19 mouse cellular contexts compared by ENCODE assay signal in genomic region chr8:8441568-8441967, GRCm38 (mm10).
DNase-seq lines count a peak whose midpoint lies in the region; ATAC-seq lines count a peak whose summit lies in the region.
"Had no signal": no experiment of that assay in that cellular context is flagged by ENCODE, and none has a peak within 500 bp of the region (broad histone marks: within the 10 kb centered on the region; RNA-seq: fewer than 3 reads in every experiment).

No protein-coding gene starts in this region.

- ATAC-seq in heart, embryonic 11.5 days (replicated peaks; ENCODE audit: insufficient number of reproducible peaks, low FRiP score, low TSS enrichment): 0 out of 2 replicates have a peak, but pooled peaks have one; percentile 31
- peak; percentile 83 for ATAC-seq in heart, embryonic 15.5 days (replicated peaks; ENCODE audit: insufficient number of reproducible peaks, insufficient read depth, low FRiP score, low read depth)
- no peak for ATAC-seq in neural tube, embryonic 15.5 days (ENCODE audit: low FRiP score)
- ATAC-seq: CD4-positive, CD25-positive, alpha-beta regulatory T cell, adult 4 months; forebrain, embryonic 15.5 days; intestine, embryonic 16.5 days had no signal

- H3K9ac ChIP-seq in heart, embryonic 11.5 days (ENCODE audit: low read depth, low read length): no peak overlapping the region
- no peak overlapping the region for H3K9ac ChIP-seq in heart, embryonic 15.5 days
- no peak overlapping the region for H3K9ac ChIP-seq in neural tube, embryonic 15.5 days (replicated peaks)
- H3K9ac ChIP-seq: embryonic facial prominence, embryonic 12.5 days; forebrain, embryonic 15.5 days; hindbrain, embryonic 15.5 days had no signal

- intact Hi-C loops in heart, postnatal 36 days (cut with DNase I): no loop called here

- no peaks in the 10 kb centered on the region for H3K36me3 ChIP-seq in heart, embryonic 11.5 days (ENCODE audit: control insufficient read depth, insufficient read depth, low read length)
- no peaks in the 10 kb centered on the region for H3K36me3 ChIP-seq in heart, embryonic 15.5 days
- H3K36me3 ChIP-seq in neural tube, embryonic 15.5 days: no peaks in the 10 kb centered on the region
- H3K36me3 ChIP-seq: embryonic facial prominence, embryonic 12.5 days; forebrain, embryonic 15.5 days; hindbrain, embryonic 10.5 days; hindbrain, embryonic 15.5 days had no signal

- 35% methylated on average over 6 of the region's 6 CpGs for WGBS in heart, embryonic 11.5 days (ENCODE audit: insufficient replicate concordance)
- WGBS in heart, embryonic 15.5 days: 29% methylated on average over 6 of the region's 6 CpGs
- WGBS in neural tube, embryonic 15.5 days: 83% methylated on average over 6 of the region's 6 CpGs

- H3K9me3 ChIP-seq in heart, embryonic 11.5 days (replicated peaks; ENCODE audit: control insufficient read depth, low read length): no peaks in the 10 kb centered on the region
- no peaks in the 10 kb centered on the region for H3K9me3 ChIP-seq in heart, embryonic 15.5 days (replicated peaks)
- H3K9me3 ChIP-seq in neural tube, embryonic 15.5 days (replicated peaks): no peaks in the 10 kb centered on the region
- H3K9me3 ChIP-seq: embryonic facial prominence, embryonic 12.5 days; forebrain, embryonic 15.5 days; hindbrain, embryonic 10.5 days; hindbrain, embryonic 15.5 days had no signal

- no peak overlapping the region for H3K4me3 ChIP-seq in heart, embryonic 11.5 days (ENCODE audit: low read depth, low read length)
- no peak overlapping the region for H3K4me3 ChIP-seq in heart, embryonic 15.5 days
- H3K4me3 ChIP-seq in neural tube, embryonic 15.5 days (replicated peaks): no peak overlapping the region
- H3K4me3 ChIP-seq: embryonic facial prominence, embryonic 12.5 days; forebrain, embryonic 15.5 days; hindbrain, embryonic 10.5 days; hindbrain, embryonic 15.5 days had no signal

- peak overlapping the region; percentile 59 for H3K27ac ChIP-seq in heart, embryonic 11.5 days (ENCODE audit: low read depth, low read length)
- peak overlapping the region; percentile 66 for H3K27ac ChIP-seq in heart, embryonic 15.5 days
- H3K27ac ChIP-seq in neural tube, embryonic 15.5 days (replicated peaks): no peak overlapping the region
- H3K27ac ChIP-seq: embryonic facial prominence, embryonic 12.5 days; forebrain, embryonic 15.5 days; hindbrain, embryonic 10.5 days; hindbrain, embryonic 15.5 days had no signal

- peak overlapping the region; percentile 48 for H3K4me2 ChIP-seq in heart, embryonic 11.5 days
- H3K4me2 ChIP-seq in heart, embryonic 15.5 days: peak overlapping the region; percentile 58
- no peak overlapping the region for H3K4me2 ChIP-seq in neural tube, embryonic 15.5 days
- H3K4me2 ChIP-seq: forebrain, embryonic 15.5 days; hindbrain, embryonic 15.5 days had no signal

- no peak for DNase-seq in heart, postnatal 36 days
- DNase-seq in lung, postnatal 10 days: peak; percentile 4
- DNase-seq in lung, postnatal 14 days: no peak
- peak; percentile 10 for DNase-seq in heart, postnatal 4 days
- no peak for DNase-seq in retina, postnatal 1 day
- DNase-seq: adrenal gland, postnatal 10 days; cerebellum, adult 11 months; cerebellum, adult 8-10 months; cerebellum, postnatal 25 days; gastrocnemius, postnatal 10 days had no signal

- H3K27me3 ChIP-seq in heart, embryonic 11.5 days (ENCODE audit: control insufficient read depth, insufficient read depth, low read length): no peaks in the 10 kb centered on the region
- no peaks in the 10 kb centered on the region for H3K27me3 ChIP-seq in heart, embryonic 15.5 days
- no peaks in the 10 kb centered on the region for H3K27me3 ChIP-seq in neural tube, embryonic 15.5 days (replicated peaks)
- H3K27me3 ChIP-seq: embryonic facial prominence, embryonic 12.5 days; forebrain, embryonic 15.5 days; hindbrain, embryonic 15.5 days had no signal

- peaks cover 6% of the 10 kb centered on the region for H3K4me1 ChIP-seq in heart, embryonic 11.5 days (ENCODE audit: control insufficient read depth, insufficient read depth, low read length)
- H3K4me1 ChIP-seq in heart, embryonic 15.5 days (replicated peaks): peaks cover 19% of the 10 kb centered on the region
- H3K4me1 ChIP-seq in neural tube, embryonic 15.5 days: no peaks in the 10 kb centered on the region
- H3K4me1 ChIP-seq: embryonic facial prominence, embryonic 12.5 days; forebrain, embryonic 15.5 days; hindbrain, embryonic 15.5 days had no signal

Comparison
In these comparisons a context has a peak if more than half of its experiments do, and no peak if none do; other contexts are left out.
1. DNase-seq: peak in lung, postnatal 10 days (single experiment) and heart, postnatal 4 days (single experiment); none in heart, postnatal 36 days (0 of 2), lung, postnatal 14 days (single experiment) and retina, postnatal 1 day (single experiment).